Mouse (Mus musculus) cerebellum, adult 2 months (tissue): ENCODE measurements at regions not wholly inside any gene's neighbourhood (a gene's known extent, or its start where the extent isn't known, plus 50 kb on each side); places are given as distances from the start of the nearest gene placed in this dataset.
"Not testable (repeated sequence)": the region's sequence is repeated elsewhere in the genome, so short reads cannot be mapped to it uniquely, and the experiment has no call there.

Experiments used
- DNase-seq, 2 experiments: peaks; one replicate each; pipeline ENCODE4 v3.0.0; 2021
- H3K27ac ChIP-seq: fragments of 200-500 bp; 2 replicates; pipeline ENCODE4 v1.5.1; 2012; ENCODE audit warnings: low read length, control low read depth, inconsistent platforms; ENCODE audit not compliant: insufficient read depth
- H3K27me3 ChIP-seq: fragments of 200-500 bp; 2 replicates; pipeline ENCODE4 v1.6.1; 2012; ENCODE audit warnings: inconsistent platforms, mild to moderate bottlenecking, low read length, moderate library complexity; ENCODE audit not compliant: control insufficient read depth, insufficient read depth
- H3K4me1 ChIP-seq: fragments of 200-500 bp; 2 replicates; pipeline ENCODE4 v1.6.1; 2011; ENCODE audit warnings: low read length; ENCODE audit not compliant: control insufficient read depth, insufficient read depth
- H3K4me3 ChIP-seq: fragments of 200-500 bp; replicated peaks from 2 replicates; pipeline ENCODE3; 2011; ENCODE audit warnings: mild to moderate bottlenecking, low read depth, low read length, control low read depth; ENCODE audit not compliant: insufficient read depth
- CTCF ChIP-seq: fragments of 200-500 bp; IDR thresholded peaks from 2 replicates; pipeline ENCODE4 v1.5.1; 2011; ENCODE audit warnings: low read depth, mild to moderate bottlenecking, control low read depth, low read length, moderate library complexity, borderline replicate concordance; ENCODE audit not compliant: insufficient read depth
- POLR2A ChIP-seq: fragments of 200-500 bp; IDR thresholded peaks from 2 replicates; pipeline ENCODE4 v1.6.1; 2011; ENCODE audit warnings: low read length, control low read depth, borderline replicate concordance; ENCODE audit not compliant: insufficient read depth
- WGBS: fragments of 180-500 bp; shearing (Covaris S2); methylation state at CpG from one replicate; pipeline ENCODE4 v1.1.7; 2018; 5-methylcytosine and 5-hydroxymethylcytosine counted together

DNA sequence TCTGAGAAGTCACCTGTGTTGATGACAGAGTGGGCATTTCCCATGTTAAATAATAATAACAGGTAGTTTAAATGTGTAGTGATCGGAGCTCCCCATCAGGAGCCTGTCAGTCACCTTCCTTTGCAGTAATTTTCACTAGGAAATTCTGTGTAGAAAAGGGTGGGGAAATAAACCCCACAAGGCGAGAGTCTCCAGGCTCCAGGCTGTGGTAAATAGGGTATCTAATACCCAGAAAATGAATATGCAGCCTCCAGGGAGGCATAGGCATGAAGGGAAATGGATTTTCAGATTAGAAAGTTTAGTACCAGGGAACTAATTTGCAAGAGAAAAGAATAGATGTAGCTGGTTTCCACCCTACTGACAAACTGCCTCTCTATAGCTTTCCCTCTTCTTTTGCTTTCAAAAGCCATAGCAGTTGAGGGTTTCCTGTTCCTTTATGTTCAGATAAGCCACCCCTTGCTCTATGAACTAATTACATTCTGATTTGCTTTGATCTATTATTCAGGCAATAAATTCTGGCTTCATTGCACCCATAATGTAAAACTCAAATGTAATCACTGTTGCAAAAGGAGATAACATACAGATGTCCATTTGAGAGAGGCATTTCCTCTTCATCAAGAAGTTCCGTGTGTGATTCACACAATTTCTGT, 349.5 kb upstream of the Nectin3 start:
- H3K4me3 ChIP-seq, result no peak overlapping the region
- no peaks in the 10 kb centered on the region for H3K27me3 ChIP-seq
- DNase-seq, result no peak
- TF ChIP-seq POLR2A, result no peak
- TF ChIP-seq CTCF, result no peak
- WGBS, result 81% methylated on average over 3 of the region's 3 CpGs
- H3K4me1 ChIP-seq, result no peaks in the 10 kb centered on the region
- H3K27ac ChIP-seq, result no peak overlapping the region

DNA sequence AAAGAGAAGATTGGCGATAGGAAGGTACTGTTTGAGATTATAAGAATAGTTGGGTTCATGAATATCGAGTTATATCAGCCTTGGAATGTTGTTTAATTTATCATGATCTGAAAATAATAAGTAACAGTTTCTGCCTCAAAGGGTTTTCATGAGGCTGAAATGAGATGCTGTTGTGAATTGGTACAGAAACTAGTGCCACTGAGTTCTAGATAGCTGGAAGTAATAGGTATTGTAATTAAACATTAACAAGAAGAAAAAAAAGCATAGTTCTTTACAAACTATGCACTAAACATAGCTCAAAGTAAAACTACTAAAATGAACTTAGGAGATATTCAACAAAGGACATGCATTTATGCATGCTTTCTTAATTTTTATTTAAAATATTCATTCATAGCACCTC, 342.9 kb upstream of the Nectin3 start:
- no peak for TF ChIP-seq CTCF
- no peak for TF ChIP-seq POLR2A
- H3K4me3 ChIP-seq, result no peak overlapping the region
- H3K4me1 ChIP-seq, result no peaks in the 10 kb centered on the region
- WGBS, result 91% methylated on average over 2 of the region's 2 CpGs
- no peak overlapping the region for H3K27ac ChIP-seq
- no peaks in the 10 kb centered on the region for H3K27me3 ChIP-seq
- no peak for DNase-seq

DNA sequence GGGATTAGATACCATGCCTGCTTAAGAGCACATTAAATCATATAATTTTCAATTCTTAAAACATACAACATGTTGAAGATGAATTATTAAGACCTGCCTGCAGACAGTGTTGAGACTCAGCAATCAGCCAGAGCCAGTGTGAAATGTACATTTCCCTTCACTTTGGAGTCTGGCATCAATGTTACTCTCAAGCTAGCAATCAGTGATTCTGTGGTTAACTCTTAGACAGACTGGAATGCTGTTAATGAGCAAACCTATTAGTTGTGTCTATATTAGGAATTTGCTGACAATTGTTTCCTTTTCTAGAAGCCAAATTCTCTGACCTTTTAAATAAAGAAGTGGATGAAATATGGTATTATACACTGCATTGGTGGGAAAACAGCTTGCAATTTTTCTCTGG, 342.4 kb upstream of the Nectin3 start:
- Histone ChIP-seq H3K27me3 (no peaks in the 10 kb centered on the region), H3K4me3 (no peak overlapping the region), H3K4me1 (no peaks in the 10 kb centered on the region), H3K27ac (no peak overlapping the region)
- TF ChIP-seq CTCF (no peak), POLR2A (no peak)
- DNase-seq, result no peak

DNA sequence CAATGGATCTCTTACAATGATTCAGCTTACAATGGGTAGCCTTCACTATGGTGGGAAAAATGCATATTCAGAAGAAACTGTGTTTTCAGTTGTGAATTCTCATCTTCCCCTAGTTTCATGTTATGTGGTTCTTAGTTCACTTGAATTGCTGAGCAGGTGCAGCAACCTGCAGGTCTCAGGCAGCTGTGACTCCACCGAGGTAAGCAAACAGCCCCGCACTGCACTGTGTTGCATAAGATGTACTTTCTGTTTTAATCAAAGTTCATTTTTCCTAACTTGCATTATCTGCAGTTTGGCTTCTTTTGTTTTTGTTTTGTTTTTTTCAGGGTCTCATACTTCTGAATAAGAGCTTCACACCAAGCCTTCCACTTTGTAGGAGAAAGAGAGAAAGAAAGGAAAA, 326.8 kb upstream of the Nectin3 start:
- no peak overlapping the region for H3K27ac ChIP-seq
- no peaks in the 10 kb centered on the region for H3K4me1 ChIP-seq
- 93% methylated on average over 2 of the region's 2 CpGs for WGBS
- TF ChIP-seq CTCF, result no peak
- H3K4me3 ChIP-seq, result no peak overlapping the region
- no peak for DNase-seq
- no peaks in the 10 kb centered on the region for H3K27me3 ChIP-seq

DNA sequence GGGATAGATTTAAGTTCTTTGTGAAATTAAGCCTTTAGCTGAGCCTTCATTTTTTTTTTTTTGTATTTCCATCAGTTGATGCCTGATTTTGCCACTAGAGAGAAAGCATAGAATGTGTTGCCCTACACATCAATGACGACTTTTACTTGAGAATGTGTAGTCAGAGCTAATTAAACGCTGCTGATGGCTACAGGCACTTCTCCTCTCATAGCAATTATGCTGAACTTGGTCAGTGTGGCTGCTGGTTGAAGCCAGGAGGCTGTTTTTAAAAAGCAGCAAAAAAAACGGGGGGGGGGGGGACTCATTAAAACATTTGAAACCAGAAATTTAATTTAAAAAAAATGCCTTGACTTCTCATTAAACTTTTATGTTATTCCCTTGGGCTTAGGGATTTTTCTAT, 324.4 kb upstream of the Nectin3 start:
- Histone ChIP-seq H3K27ac (no peak overlapping the region), H3K4me1 (no peaks in the 10 kb centered on the region), H3K27me3 (no peaks in the 10 kb centered on the region), H3K4me3 (no peak overlapping the region)
- 61% methylated on average over 3 of the region's 3 CpGs for WGBS
- DNase-seq, result no peak
- no peak for TF ChIP-seq POLR2A
- TF ChIP-seq CTCF, result no peak

DNA sequence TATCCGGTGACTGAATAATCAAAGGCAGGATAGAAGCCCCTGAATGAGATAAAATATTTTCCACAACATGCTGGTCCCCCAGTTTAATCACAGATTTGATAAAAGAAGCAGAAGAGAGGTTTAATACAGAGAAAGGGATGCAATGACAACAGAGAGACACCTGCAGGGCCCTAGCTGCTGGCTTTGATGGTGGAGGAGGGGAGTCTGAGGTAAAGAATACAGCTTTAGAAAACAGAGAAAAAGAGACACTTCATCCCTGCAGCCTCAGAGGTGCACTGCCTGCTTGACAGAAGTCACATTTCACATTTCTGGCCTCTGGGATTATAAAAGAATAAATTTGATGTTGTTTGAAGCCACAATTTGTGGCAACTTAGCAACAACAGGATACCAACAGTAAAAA, 319.9 kb upstream of the Nectin3 start:
- H3K4me1 ChIP-seq, result no peaks in the 10 kb centered on the region
- H3K27ac ChIP-seq, result no peak overlapping the region
- H3K27me3 ChIP-seq, result no peaks in the 10 kb centered on the region
- TF ChIP-seq POLR2A (no peak), CTCF (no peak)
- DNase-seq, result no peak
- 94% methylated on average over 1 of the region's 1 CpGs for WGBS
- no peak overlapping the region for H3K4me3 ChIP-seq

DNA sequence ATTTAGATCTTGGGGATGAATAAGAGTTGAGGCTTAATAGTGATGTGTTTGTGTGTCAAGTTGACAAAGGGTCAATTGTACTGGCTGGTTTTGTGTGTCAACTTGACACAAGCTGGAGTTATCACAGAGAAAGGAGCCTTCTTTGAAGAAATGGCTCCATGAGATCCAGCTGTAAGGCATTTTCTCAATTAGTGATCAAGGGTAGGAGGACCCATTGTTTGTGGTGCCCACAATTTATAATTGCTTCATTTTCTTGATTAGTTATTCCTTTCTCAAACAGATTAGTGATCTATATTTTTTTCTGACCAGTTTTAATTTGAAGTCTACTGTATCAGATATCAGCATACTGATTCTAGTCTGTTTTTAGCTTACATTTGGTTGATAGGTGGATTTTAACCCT, 313.5 kb upstream of the Nectin3 start:
- H3K27me3 ChIP-seq, H3K27ac ChIP-seq, H3K4me3 ChIP-seq, DNase-seq, H3K4me1 ChIP-seq: not testable (repeated sequence)

DNA sequence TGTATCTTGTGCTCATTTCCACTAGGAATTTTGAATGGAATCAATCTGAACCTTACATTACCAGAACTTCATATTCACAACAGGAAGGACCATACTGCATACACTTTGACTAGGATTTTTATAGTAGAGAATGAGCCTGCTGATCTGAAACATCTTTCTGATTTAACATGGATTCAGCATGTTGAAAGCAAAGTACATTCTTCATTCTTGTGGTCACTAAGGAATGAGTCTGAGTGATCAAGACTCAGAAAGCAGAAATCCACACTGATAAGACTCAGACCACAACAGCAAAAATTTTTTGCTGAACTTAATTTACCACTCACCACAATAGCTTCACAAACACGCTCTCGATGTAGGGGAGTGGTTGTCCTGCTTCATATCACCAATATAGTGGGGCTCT, 309.2 kb upstream of the Nectin3 start:
- no peak for DNase-seq
- H3K4me1 ChIP-seq, result no peaks in the 10 kb centered on the region
- no peak overlapping the region for H3K4me3 ChIP-seq
- WGBS, result 92% methylated on average over 2 of the region's 2 CpGs
- TF ChIP-seq CTCF, result no peak
- no peak for TF ChIP-seq POLR2A
- no peaks in the 10 kb centered on the region for H3K27me3 ChIP-seq
- no peak overlapping the region for H3K27ac ChIP-seq
